Mouse (Mus musculus): ENCODE results near the gene Car6. TPM values are rescaled to one million over a fixed set of nuclear protein-coding genes. Genes with fewer than 3 reads are reported as not detected.
A peak's percentile ranks its signal among the peaks of the same experiment; 100 is the strongest.

The Car6 gene
- polyA plus RNA-seq (2014; fragmentation: Nextera tagmentation; extraction: Ambion mirVana): not detected in 2 replicates

- H3K27ac ChIP-seq (ENCODE audit: low read length): no peak within 1 kb of the TSS
- H3K4me2 ChIP-seq (replicated peaks; ENCODE audit: low read depth, low read length): no peak within 1 kb of the TSS
- H3K36me3 ChIP-seq (ENCODE audit: control insufficient read depth, insufficient read depth, low read length): no peaks in the 10 kb centered on the region
- H3K27me3 ChIP-seq (ENCODE audit: control insufficient read depth, insufficient read depth, low read length): no peaks in the 10 kb centered on the region
- ATAC-seq (ENCODE audit: insufficient number of reproducible peaks, insufficient read depth, low FRiP score, low read depth): no peak
- no peaks in the 10 kb centered on the region for H3K4me1 ChIP-seq (ENCODE audit: control insufficient read depth, insufficient read depth, low read length)
- 71% methylated on average over 5 of the region's 5 CpGs for WGBS
- no peak within 1 kb of the TSS for H3K9ac ChIP-seq (replicated peaks; ENCODE audit: low read depth, low read length)
- H3K9me3 ChIP-seq (ENCODE audit: control insufficient read depth, low read depth, low read length): no peaks in the 10 kb centered on the region
- no peak within 1 kb of the TSS for H3K4me3 ChIP-seq (ENCODE audit: low read depth, low read length)
Measured at GRCm38 (mm10) chr4:150201232-150201631, at the start of gene Car6. TSS of gene Car6 (minus strand) at chr4:150201332.

DNA sequence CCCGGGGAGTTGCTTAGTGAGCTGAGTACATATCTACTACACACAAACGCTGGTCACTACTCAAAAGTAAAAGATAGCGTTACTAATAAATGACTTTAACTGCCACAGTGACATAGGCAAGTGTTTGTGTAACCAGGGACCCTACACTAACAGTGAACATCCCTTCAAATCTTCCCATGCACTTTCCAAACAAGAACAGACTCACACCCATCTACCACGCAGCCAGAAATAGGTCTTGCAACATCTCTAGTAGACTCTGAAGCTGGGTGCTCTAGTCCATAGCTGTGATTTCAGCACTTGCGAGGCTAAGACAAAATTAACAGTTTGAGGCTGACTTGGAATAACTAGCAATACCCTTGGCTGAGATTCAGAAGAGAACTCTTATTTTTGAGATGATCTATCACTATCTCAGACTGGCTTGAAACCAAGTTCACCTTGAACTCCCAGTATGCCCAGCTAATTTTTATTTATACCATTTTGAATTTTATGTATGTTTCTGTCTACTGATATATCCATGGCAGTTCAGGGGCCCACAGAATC, 48.7 kb upstream of the Car6 start:
- Histone ChIP-seq H3K27ac (ENCODE audit: low read length) (no peak overlapping the region), H3K9me3 (ENCODE audit: control insufficient read depth, low read depth, low read length) (no peaks in the 10 kb centered on the region), H3K4me3 (ENCODE audit: low read depth, low read length) (no peak overlapping the region), H3K9ac (replicated peaks; ENCODE audit: low read depth, low read length) (no peak overlapping the region), H3K4me2 (replicated peaks; ENCODE audit: low read depth, low read length) (no peak overlapping the region), H3K36me3 (ENCODE audit: control insufficient read depth, insufficient read depth, low read length) (peaks cover 42% of the 10 kb centered on the region), H3K27me3 (ENCODE audit: control insufficient read depth, insufficient read depth, low read length) (no peaks in the 10 kb centered on the region), H3K4me1 (ENCODE audit: control insufficient read depth, insufficient read depth, low read length) (no peaks in the 10 kb centered on the region)
- 66% methylated on average over 5 of the region's 5 CpGs for WGBS
- no peak for ATAC-seq (ENCODE audit: insufficient number of reproducible peaks, insufficient read depth, low FRiP score, low read depth)

- H3K27ac ChIP-seq (ENCODE audit: low read length): no peak overlapping the region
- peaks cover 51% of the 10 kb centered on the region for H3K36me3 ChIP-seq (ENCODE audit: control insufficient read depth, insufficient read depth, low read length)
- H3K9me3 ChIP-seq (ENCODE audit: control insufficient read depth, low read depth, low read length): no peaks in the 10 kb centered on the region
- H3K4me3 ChIP-seq (ENCODE audit: low read depth, low read length): no peak overlapping the region
- no peak for ATAC-seq (ENCODE audit: insufficient number of reproducible peaks, insufficient read depth, low FRiP score, low read depth)
- H3K27me3 ChIP-seq (ENCODE audit: control insufficient read depth, insufficient read depth, low read length): no peaks in the 10 kb centered on the region
- 76% methylated on average over 5 of the region's 5 CpGs for WGBS
- no peak overlapping the region for H3K9ac ChIP-seq (replicated peaks; ENCODE audit: low read depth, low read length)
- no peaks in the 10 kb centered on the region for H3K4me1 ChIP-seq (ENCODE audit: control insufficient read depth, insufficient read depth, low read length)
- H3K4me2 ChIP-seq (replicated peaks; ENCODE audit: low read depth, low read length): no peak overlapping the region
Measured at GRCm38 (mm10) chr4:150248917-150249316, 47.8 kb upstream of the Car6 start.

- Histone ChIP-seq H3K36me3 (ENCODE audit: control insufficient read depth, insufficient read depth, low read length) (peaks cover 60% of the 10 kb centered on the region), H3K4me1 (ENCODE audit: control insufficient read depth, insufficient read depth, low read length) (no peaks in the 10 kb centered on the region), H3K4me3 (ENCODE audit: low read depth, low read length) (no peak overlapping the region), H3K9ac (replicated peaks; ENCODE audit: low read depth, low read length) (no peak overlapping the region), H3K27ac (ENCODE audit: low read length) (no peak overlapping the region), H3K4me2 (replicated peaks; ENCODE audit: low read depth, low read length) (no peak overlapping the region), H3K9me3 (ENCODE audit: control insufficient read depth, low read depth, low read length) (no peaks in the 10 kb centered on the region), H3K27me3 (ENCODE audit: control insufficient read depth, insufficient read depth, low read length) (no peaks in the 10 kb centered on the region)
- WGBS: 63% methylated on average over 5 of the region's 5 CpGs
- ATAC-seq (ENCODE audit: insufficient number of reproducible peaks, insufficient read depth, low FRiP score, low read depth): peak; percentile 53; the same call in 1 of the 2 replicates
Measured at GRCm38 (mm10) chr4:150248009-150248408, 46.9 kb upstream of the Car6 start.

DNA sequence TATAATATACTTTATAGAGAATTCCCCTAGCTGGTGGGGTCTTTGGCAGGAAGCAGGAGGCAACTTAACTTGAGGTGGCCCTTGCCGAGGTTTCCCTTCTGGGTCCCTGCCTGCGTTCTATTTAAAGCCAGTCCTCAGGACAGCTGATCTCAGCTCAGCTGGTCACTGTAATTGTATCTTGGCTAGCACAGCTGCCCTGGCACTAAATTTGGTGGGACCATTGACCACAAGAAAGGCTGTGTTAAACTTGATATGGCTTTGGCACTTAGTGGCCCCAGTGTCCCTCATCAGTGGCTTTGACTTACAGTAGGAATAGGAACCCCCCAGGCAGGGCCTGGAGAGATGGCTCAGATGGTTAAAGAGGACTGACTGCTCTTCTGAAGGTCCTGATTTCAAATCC, 44.7 kb upstream of the Car6 start:
- Histone ChIP-seq H3K4me1 (ENCODE audit: control insufficient read depth, insufficient read depth, low read length) (peaks cover 6% of the 10 kb centered on the region; the same call in 1 of the 2 replicates), H3K27ac (ENCODE audit: low read length) (no peak overlapping the region), H3K27me3 (ENCODE audit: control insufficient read depth, insufficient read depth, low read length) (no peaks in the 10 kb centered on the region), H3K9me3 (ENCODE audit: control insufficient read depth, low read depth, low read length) (no peaks in the 10 kb centered on the region), H3K4me3 (ENCODE audit: low read depth, low read length) (no peak overlapping the region), H3K36me3 (ENCODE audit: control insufficient read depth, insufficient read depth, low read length) (peaks cover 81% of the 10 kb centered on the region), H3K9ac (replicated peaks; ENCODE audit: low read depth, low read length) (no peak overlapping the region), H3K4me2 (replicated peaks; ENCODE audit: low read depth, low read length) (no peak overlapping the region)
- ATAC-seq (ENCODE audit: insufficient number of reproducible peaks, insufficient read depth, low FRiP score, low read depth): no peak
- 71% methylated on average over 2 of the region's 2 CpGs for WGBS

DNA sequence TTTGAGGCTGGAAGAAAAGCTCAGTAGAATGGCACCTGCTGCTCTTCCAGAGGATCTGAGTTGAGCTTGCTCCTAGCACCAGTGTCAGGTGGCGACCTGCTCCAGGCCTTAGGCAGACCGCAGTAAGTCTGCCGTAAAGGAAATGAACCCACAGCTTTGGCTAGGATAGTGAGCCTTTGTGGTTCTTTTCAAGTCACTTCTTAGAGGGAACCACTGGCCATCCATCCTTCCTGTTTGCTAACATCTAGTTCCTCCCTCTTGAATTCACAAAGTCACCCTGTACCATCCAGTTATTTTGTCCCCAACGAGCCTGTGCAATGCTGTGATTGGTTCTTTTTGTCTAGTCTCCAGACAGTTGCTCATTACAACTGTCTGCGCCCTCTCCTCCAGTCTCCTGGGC, 41.6 kb upstream of the Car6 start:
- H3K4me2 ChIP-seq (replicated peaks; ENCODE audit: low read depth, low read length): no peak overlapping the region
- ATAC-seq (ENCODE audit: insufficient number of reproducible peaks, insufficient read depth, low FRiP score, low read depth): no peak
- peaks cover 23% of the 10 kb centered on the region; the same call in 1 of the 2 replicates for H3K4me1 ChIP-seq (ENCODE audit: control insufficient read depth, insufficient read depth, low read length)
- no peak overlapping the region for H3K9ac ChIP-seq (replicated peaks; ENCODE audit: low read depth, low read length)
- H3K27ac ChIP-seq (ENCODE audit: low read length): no peak overlapping the region
- no peak overlapping the region for H3K4me3 ChIP-seq (ENCODE audit: low read depth, low read length)
- peaks cover 70% of the 10 kb centered on the region for H3K36me3 ChIP-seq (ENCODE audit: control insufficient read depth, insufficient read depth, low read length)
- 83% methylated on average over 5 of the region's 5 CpGs for WGBS
- H3K27me3 ChIP-seq (ENCODE audit: control insufficient read depth, insufficient read depth, low read length): no peaks in the 10 kb centered on the region
- H3K9me3 ChIP-seq (ENCODE audit: control insufficient read depth, low read depth, low read length): no peaks in the 10 kb centered on the region

DNA sequence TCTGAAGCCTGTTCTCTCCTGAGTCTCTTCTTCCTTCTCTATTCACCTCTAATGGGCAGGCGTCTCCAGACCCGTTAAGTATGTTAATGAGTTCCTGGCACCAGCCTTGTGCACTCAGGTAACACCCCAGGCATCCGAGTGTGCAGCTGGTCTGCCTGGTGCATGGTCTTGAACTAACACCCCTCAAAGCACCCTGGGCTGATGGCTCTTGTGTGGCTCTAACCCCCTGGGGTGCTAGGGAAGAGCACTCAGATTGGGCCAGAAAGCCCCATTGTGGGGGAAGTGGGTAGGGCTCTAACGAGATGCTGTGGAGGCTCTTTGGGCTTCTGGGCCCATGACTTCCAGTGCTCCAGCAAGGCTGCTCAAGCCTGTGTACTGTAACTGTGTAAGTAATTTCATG, 40.6 kb upstream of the Car6 start:
- Histone ChIP-seq H3K4me2 (replicated peaks; ENCODE audit: low read depth, low read length) (no peak overlapping the region), H3K4me1 (ENCODE audit: control insufficient read depth, insufficient read depth, low read length) (peaks cover 23% of the 10 kb centered on the region; the same call in 1 of the 2 replicates), H3K27ac (ENCODE audit: low read length) (no peak overlapping the region), H3K27me3 (ENCODE audit: control insufficient read depth, insufficient read depth, low read length) (no peaks in the 10 kb centered on the region), H3K36me3 (ENCODE audit: control insufficient read depth, insufficient read depth, low read length) (peaks cover 62% of the 10 kb centered on the region), H3K4me3 (ENCODE audit: low read depth, low read length) (no peak overlapping the region), H3K9ac (replicated peaks; ENCODE audit: low read depth, low read length) (no peak overlapping the region), H3K9me3 (ENCODE audit: control insufficient read depth, low read depth, low read length) (no peaks in the 10 kb centered on the region)
- 77% methylated on average over 4 of the region's 4 CpGs for WGBS
- ATAC-seq (ENCODE audit: insufficient number of reproducible peaks, insufficient read depth, low FRiP score, low read depth): no peak

- ATAC-seq (ENCODE audit: insufficient number of reproducible peaks, insufficient read depth, low FRiP score, low read depth): no peak
- H3K4me3 ChIP-seq (ENCODE audit: low read depth, low read length): no peak overlapping the region
- H3K27ac ChIP-seq (ENCODE audit: low read length): no peak overlapping the region; the same call in 1 of the 2 replicates
- H3K4me1 ChIP-seq (ENCODE audit: control insufficient read depth, insufficient read depth, low read length): peaks cover 23% of the 10 kb centered on the region; the same call in 1 of the 2 replicates
- H3K9ac ChIP-seq (replicated peaks; ENCODE audit: low read depth, low read length): no peak overlapping the region
- H3K9me3 ChIP-seq (ENCODE audit: control insufficient read depth, low read depth, low read length): no peaks in the 10 kb centered on the region
- no peak overlapping the region; the same call in 1 of the 2 replicates for H3K4me2 ChIP-seq (replicated peaks; ENCODE audit: low read depth, low read length)
- H3K27me3 ChIP-seq (ENCODE audit: control insufficient read depth, insufficient read depth, low read length): no peaks in the 10 kb centered on the region
- 68% methylated on average over 1 of the region's 1 CpGs for WGBS
- peaks cover 51% of the 10 kb centered on the region for H3K36me3 ChIP-seq (ENCODE audit: control insufficient read depth, insufficient read depth, low read length)
Measured at GRCm38 (mm10) chr4:150240381-150240886, 39.3 kb upstream of the Car6 start.

Data from stomach, embryonic 14.5 days (tissue).